Mouse (Mus musculus): ENCODE results near the gene Zfp866.

GRCm38 (mm10) chr8:69789105-69789504 lies 1.9 kb downstream of the Zfp866 start:
- TF ChIP-seq CTCF (IDR thresholded peaks at IDR 0.05; ENCODE audit: insufficient read depth, low read length) = no peak
- TF ChIP-seq POLR2A (IDR thresholded peaks at IDR 0.05; ENCODE audit: borderline replicate concordance, extremely low read depth, low read depth, low read length) = no peak
